Mouse (Mus musculus): ENCODE data around the gene Gabrb1. TPM values are rescaled to one million over a fixed set of nuclear protein-coding genes. Genes with fewer than 3 reads are reported as not detected.
"Not testable (repeated sequence)": the region's sequence is repeated elsewhere in the genome, so short reads cannot be mapped to it uniquely, and the experiment has no call there.

Gene Gabrb1
- total RNA-seq, 2 experiments from 2014 or later: 0.03 TPM; not detected in 1

DNA sequence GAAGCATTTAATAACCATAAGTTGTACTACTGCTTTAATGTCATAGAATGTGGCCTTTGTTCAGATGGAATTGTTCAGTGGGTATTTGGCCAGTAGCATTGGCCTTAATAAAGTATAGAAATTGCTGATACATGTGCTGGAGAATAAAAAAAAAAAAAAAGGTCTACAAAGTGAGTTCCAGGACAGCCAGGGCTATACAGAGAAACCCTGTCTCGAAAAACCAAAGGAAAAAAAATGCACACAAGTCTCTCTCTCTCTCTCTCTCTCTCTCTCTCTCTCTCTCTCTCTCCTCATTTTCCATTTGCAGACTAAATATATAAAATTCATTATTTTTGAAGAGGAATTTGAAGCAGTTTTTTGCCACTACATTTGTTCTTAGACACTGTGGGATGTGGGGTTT lies 328.6 kb downstream of the Gabrb1 start:
- no peak overlapping the region for H3K27ac ChIP-seq
- H3K4me3 ChIP-seq: no peak overlapping the region
- intact Hi-C loops (cut with DNase I): no loop called here
- no peak for DNase-seq
- no peak for TF ChIP-seq CTCF (IDR thresholded peaks at IDR 0.05)

DNA sequence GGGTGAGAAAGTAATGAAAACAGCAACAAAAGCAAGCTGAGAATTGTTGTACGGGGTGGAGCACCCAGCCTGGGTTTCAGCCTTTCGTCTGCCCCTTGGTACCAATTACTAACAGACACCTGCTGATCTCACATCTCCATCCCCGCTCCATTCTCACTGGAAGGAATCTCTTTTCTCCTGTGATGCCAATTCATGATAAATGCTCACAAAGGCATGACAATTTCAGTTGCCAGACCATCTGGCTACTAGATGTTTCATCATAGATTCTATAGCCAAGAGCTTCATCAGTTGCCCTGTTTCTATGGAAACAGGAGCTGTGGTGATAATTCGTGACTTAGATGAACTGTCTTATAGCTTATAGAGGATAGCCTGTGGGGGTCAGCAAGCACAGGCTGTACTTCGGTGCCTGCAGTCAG lies 329.1 kb downstream of the Gabrb1 start:
- DNase-seq: no peak
- no peak for TF ChIP-seq CTCF (IDR thresholded peaks at IDR 0.05)
- Histone ChIP-seq H3K27ac (no peak overlapping the region), H3K4me3 (no peak overlapping the region)
- intact Hi-C loops (cut with DNase I): no loop called here

DNA sequence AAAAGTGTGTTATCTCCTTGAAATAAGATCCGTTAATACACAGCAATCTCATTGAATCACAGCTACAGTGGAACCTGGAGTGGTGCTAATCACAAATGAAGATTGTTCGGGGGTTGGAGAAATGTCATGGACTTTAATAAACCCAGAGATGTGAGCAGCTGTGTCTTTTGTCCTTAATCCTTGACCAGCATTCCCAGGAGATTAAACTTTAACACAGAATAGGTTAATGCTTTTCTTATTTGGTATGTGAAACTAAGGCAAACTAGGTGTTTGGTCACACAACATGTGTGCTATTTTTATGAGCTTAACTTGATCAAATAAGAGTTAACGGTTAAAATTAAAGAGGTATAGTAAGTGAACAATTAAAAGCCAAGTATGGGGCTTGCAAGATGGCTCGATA lies 341.6 kb downstream of the Gabrb1 start:
- no peak for DNase-seq
- Histone ChIP-seq H3K4me3 (no peak overlapping the region), H3K27ac (no peak overlapping the region)
- intact Hi-C loops (cut with DNase I): no loop called here
- TF ChIP-seq CTCF (IDR thresholded peaks at IDR 0.05): no peak

DNA sequence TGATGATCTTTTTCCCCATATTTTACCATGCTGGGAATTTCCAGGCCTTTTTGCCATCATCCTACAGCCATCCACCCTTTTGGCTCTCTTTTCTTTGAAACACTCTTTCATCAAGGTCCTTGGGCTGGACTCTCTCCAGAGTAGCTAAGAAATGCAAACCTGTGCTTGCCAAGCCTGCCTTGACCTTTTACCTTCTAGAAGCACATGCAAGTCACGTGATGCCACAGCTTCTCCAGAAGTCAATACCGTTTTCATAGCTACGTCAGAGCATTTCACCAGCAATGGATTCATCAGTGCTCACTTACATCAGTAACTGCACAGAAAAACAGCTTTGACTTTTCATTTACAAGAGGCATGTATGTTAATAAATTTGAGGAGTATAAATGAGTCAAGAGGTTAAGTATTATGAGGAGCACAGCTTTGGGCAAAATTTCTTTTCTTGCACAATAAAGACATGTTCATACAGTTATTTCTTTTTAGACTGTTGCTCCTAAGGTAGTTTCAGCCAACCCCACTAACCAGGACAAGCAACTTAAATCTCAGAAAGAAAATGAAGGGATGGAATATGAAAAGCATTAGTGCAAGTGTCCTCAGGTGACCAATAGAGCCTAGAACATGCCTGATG lies 346.0 kb downstream of the Gabrb1 start:
- TF ChIP-seq CTCF (IDR thresholded peaks at IDR 0.05): no peak
- no peak for DNase-seq
- intact Hi-C loops (cut with DNase I): no loop called here
- Histone ChIP-seq H3K4me3 (no peak overlapping the region), H3K27ac (no peak overlapping the region)

DNA sequence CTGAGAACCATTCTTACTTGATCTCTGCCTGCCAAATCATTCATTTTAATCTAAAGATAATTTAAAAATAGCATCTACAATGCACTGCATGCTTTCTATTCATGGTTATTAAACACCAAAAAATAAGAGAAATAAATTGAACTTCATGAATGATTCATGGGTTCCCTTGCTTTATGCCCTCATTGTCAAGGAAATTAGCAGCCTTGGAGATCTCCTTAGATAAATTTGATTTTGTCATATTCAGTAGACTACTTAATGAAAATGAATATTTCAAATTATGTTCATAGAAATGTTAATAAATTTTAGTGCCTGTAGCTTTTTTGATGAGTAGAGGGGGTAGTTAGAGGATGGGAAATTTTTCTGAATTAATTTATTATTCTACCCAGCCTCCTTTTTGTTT lies 379.0 kb downstream of the Gabrb1 start:
- Histone ChIP-seq H3K27ac (no peak overlapping the region), H3K4me3 (no peak overlapping the region)
- intact Hi-C loops (cut with DNase I): no loop called here
- DNase-seq: no peak
- no peak for TF ChIP-seq CTCF (IDR thresholded peaks at IDR 0.05)

DNA sequence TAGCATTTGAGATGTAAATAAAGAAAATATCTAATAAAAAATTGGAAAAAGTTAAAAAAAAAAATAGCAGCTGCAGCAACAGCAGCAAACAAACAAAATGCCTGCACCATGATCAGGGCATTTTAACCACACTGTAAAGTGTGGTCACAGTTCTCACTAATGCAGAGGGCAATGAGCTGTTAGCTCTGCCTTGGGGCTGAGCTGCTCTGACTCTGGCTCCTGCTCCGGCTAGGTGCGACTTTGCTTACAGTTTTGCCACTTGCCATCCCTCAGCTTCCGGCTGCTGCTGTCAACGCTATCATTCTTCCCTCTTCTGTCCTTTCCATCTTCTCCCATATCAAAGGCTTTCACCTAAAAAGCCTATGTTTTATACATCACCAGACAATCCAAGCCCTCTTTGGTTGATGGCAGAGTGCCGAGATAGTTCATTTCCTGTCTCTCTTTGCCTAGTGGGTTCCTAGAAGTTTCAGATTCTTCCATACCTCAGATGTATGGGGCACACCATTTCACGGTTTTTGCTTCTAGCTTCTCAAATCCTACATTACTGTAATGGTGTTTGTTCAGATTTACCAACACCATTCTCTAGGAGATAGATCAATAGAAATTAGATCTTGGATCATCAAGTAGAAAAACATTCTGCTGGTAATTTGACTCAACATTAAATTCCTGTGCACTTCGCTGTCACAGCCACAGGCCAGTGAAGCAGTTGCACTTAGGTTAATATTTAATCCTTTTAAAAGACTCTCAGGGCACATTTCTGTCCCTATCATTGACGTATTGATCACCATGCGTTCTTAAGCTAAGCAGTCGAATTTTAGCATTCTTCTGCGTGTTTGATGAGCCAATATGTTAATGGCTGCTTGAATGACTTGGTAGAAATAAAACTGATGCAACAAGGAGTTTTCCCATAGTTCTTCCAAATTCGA lies 385.6 kb downstream of the Gabrb1 start:
- intact Hi-C loops (cut with DNase I): no loop called here
- no peak overlapping the region for H3K27ac ChIP-seq
- DNase-seq: no peak
- TF ChIP-seq CTCF (IDR thresholded peaks at IDR 0.05): no peak
- no peak overlapping the region for H3K4me3 ChIP-seq

DNA sequence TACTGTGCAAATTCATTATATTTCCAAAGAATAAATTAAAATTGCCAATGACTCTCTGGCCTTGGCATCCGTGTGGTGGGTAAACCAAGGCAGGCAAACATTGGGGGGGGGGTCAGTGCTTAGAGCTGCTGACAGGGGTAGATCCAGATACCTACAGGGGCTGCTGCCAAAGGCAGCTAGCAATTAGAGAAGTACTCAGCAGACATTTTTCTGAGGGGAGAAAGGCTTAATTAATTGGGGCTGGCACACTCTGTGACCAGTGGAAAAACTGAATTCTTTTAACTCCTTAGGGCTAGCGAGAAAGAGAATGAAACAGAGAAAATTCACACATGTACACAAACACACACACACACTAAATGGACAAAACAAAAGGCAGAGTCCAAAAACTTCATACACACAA lies 388.3 kb downstream of the Gabrb1 start:
- no peak overlapping the region for H3K27ac ChIP-seq
- intact Hi-C loops (cut with DNase I): no loop called here
- no peak overlapping the region for H3K4me3 ChIP-seq
- TF ChIP-seq CTCF (IDR thresholded peaks at IDR 0.05): no peak
- no peak for DNase-seq

DNA sequence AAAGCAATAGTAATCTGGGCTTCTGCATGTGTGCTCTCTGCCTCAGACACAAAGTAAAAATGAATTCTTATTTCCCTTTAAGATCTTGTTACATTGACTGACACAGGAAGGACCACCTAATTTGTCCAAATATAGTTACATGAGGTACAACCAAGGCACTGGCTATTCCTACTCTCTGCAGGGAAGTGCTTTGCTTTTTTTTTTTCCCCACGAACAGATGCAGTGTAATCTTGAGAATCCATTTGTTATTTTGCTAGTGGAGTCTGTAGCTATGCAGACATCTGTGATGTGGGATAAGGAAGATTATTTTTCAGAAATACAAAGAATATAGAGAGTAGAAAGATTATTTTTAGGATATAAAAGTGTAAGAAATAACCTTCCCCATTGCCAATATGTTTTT lies 406.2 kb downstream of the Gabrb1 start:
- DNase-seq: no peak
- TF ChIP-seq CTCF (IDR thresholded peaks at IDR 0.05): no peak
- H3K4me3 ChIP-seq: no peak overlapping the region
- H3K27ac ChIP-seq: no peak overlapping the region
- intact Hi-C loops (cut with DNase I): no loop called here

DNA sequence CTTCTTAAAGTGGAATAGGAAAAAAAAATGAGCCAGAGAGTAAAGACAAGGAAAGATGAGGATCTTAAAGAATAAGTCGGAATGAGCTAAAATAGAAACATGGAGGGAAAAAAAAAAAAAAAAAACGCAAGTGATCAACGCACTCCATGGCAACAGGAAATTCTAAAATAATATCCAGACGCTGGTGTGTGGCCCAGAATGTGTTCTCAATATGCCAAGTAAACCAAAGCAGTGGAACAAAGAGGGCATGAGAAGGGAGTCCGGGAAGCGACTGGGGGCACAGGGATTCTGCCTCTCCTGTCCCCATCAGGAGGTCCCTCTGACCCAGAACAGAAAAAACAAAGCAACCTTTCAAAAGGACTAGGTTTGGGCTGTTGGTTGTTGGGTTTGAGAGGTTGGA lies 410.9 kb downstream of the Gabrb1 start:
- no peak for DNase-seq
- no peak overlapping the region for H3K4me3 ChIP-seq
- intact Hi-C loops (cut with DNase I): no loop called here
- TF ChIP-seq CTCF (IDR thresholded peaks at IDR 0.05): no peak
- no peak overlapping the region for H3K27ac ChIP-seq

DNA sequence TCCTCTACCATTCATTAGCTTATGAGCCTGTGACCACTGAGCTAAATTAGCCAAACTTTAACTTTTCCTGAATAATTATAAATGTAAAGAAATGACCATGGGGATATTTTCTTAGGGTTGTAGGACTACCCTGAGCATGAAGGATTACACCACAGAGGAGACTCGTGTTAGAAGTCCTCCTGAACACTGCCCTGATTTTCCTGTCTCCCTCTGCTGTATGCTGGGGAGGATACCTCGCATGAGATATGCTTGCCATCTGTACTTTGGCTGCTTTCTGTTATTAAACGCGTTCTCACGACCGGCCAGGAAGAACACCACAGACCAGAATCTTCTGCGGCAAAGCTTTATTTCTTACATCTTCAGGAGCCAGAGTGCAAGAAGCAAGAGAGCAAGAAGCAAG lies 411.5 kb downstream of the Gabrb1 start:
- H3K27ac ChIP-seq; intact Hi-C loops (cut with DNase I); H3K4me3 ChIP-seq; DNase-seq: not testable (repeated sequence)

DNA sequence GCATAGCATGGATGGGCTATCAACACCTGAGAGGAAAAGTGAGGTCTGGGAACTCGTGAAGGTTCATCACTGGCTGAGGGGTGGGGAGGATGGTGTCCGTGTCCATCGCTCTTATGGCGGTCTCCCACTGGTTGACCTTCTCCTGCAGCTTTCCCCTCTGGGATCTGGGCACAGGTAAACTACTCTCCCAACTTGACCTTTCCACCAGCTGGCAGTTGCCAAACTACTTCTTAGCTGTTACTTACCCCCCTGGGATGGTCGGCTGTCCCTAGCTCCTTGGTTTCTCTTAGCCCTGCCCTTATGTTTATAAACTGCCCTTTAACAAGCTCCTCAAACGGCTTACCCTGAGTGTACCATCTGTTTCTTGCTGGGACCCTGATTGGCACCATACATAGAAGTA lies 418.9 kb downstream of the Gabrb1 start:
- no peak for TF ChIP-seq CTCF (IDR thresholded peaks at IDR 0.05)
- intact Hi-C loops (cut with DNase I): no loop called here
- Histone ChIP-seq H3K27ac (no peak overlapping the region), H3K4me3 (no peak overlapping the region)
- no peak for DNase-seq

DNA sequence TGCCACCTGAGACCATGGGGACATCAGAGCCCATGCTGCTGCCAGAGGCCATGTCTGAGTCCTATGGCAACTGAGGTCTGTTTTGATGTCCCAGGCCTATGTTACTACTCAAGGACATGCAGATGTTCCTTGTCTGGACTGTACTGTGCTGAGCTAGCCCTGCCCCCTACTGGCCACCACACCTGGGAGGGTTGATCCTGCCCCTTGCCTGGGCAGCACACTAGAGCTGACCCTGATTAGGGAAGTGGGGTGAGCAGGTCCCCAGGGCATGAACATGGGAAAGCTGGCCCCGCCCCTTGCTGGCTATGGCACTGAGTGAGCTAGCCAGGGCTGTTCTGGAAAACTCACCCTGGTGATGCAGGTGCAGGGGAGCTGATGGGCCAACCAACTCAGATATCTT lies 428.6 kb downstream of the Gabrb1 start:
- Histone ChIP-seq H3K4me3 (no peak overlapping the region), H3K27ac (no peak overlapping the region)
- no peak for TF ChIP-seq CTCF (IDR thresholded peaks at IDR 0.05)
- peak; percentile 18 for DNase-seq
- intact Hi-C loops (cut with DNase I): no loop called here

DNA sequence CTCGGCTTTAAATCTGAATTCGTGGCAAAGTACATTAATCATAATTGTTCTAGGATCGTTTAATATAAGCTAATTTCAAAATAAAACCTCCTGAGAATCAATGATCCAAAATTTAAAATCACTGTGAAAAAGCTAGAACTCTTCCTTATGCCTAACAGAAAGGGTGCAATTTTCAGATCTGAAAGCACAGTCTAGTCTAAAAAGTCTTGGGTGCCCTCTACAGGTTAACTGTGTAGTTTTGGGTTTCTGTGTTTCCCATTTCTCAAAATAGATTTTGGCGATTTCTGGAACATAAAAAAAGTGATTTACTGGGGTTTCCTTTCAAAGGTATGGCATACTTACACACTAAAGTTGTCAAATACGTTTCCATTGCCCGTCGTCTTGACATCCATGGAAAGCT lies 436.7 kb downstream of the Gabrb1 start:
- intact Hi-C loops (cut with DNase I): loop anchor here (10.0 kb wide), 1 partner anchor 590 kb away; no protein-coding TSS in a partner anchor
- TF ChIP-seq CTCF (IDR thresholded peaks at IDR 0.05): peak; percentile 46
- no peak overlapping the region for H3K27ac ChIP-seq
- H3K4me3 ChIP-seq: no peak overlapping the region
- DNase-seq: no peak
